Mouse (Mus musculus) olfactory bulb, adult 2 months (tissue): ENCODE data around the gene Tubb2a.

ENCODE experiments used
- CTCF ChIP-seq: fragments of 200-500 bp; IDR thresholded peaks from 2 replicates; pipeline ENCODE4 v1.5.1; 2012; ENCODE audit warnings: low read depth, mild to moderate bottlenecking, low read length, moderate library complexity; ENCODE audit not compliant: insufficient read depth
- POLR2A ChIP-seq: fragments of 200-500 bp; IDR thresholded peaks from 2 replicates; pipeline ENCODE4 v1.6.1; 2012; ENCODE audit warnings: mild to moderate bottlenecking, low read depth, low read length, moderate library complexity; ENCODE audit not compliant: insufficient read depth

- TF ChIP-seq CTCF (no peak), POLR2A (no peak)
These were observed 34.1 kb upstream of the Tubb2a start for GRCm38 (mm10) chr13:34111878-34112277.
